Comparison of ENCODE assay signal across 8 mouse cellular contexts in genomic region chr17:26414523-26415354, GRCm38 (mm10). TPM values are rescaled to one million over a fixed set of nuclear protein-coding genes. Genes with fewer than 3 reads are reported as not detected.
A peak's percentile ranks its signal among the peaks of the same experiment; 100 is the strongest.
DNase-seq lines count a peak whose midpoint lies in the region; ATAC-seq and TF ChIP-seq lines count a peak whose summit lies in the region.

Gene Neurl1b (plus strand): TSS chr17:26414829.

- H3K36me3 ChIP-seq in hindbrain, embryonic 16.5 days (ENCODE audit: control insufficient read depth, insufficient read depth, low read length) = no peaks in the 10 kb centered on the region

- H3K4me1 ChIP-seq in hindbrain, embryonic 16.5 days (ENCODE audit: control insufficient read depth, insufficient read depth, low read depth, low read length) = peaks cover 9% of the 10 kb centered on the region

- ATAC-seq in hindbrain, embryonic 16.5 days = peak; percentile 65
- ATAC-seq in megakaryocyte progenitor cell, adult 5-6 weeks (replicated peaks; ENCODE audit: poor library complexity) = peak; percentile 60

- H3K9me3 ChIP-seq in hindbrain, embryonic 16.5 days (ENCODE audit: control insufficient read depth, low read length) = no peaks in the 10 kb centered on the region

- intact Hi-C loops in left cerebral cortex, postnatal 36 days (cut with DNase I) = loop anchor here (2.0 kb wide), 1 partner anchor 46 kb away; no protein-coding TSS in a partner anchor

- no peak for TF ChIP-seq CTCF in layer of hippocampus, adult 2 months (conservative IDR thresholded peaks at IDR 0.05)

- peak within 1 kb of the TSS; percentile 97 for H3K4me2 ChIP-seq in hindbrain, embryonic 16.5 days (ENCODE audit: low read length)

- H3K9ac ChIP-seq in hindbrain, embryonic 16.5 days (ENCODE audit: low read depth, low read length) = peak within 1 kb of the TSS; percentile 88

- H3K27me3 ChIP-seq in hindbrain, embryonic 16.5 days (replicated peaks; ENCODE audit: control insufficient read depth, insufficient read depth, low read length) = peaks cover 7% of the 10 kb centered on the region; the same call in 1 of the 2 replicates

- peak within 1 kb of the TSS; percentile 97 for H3K27ac ChIP-seq in layer of hippocampus, adult 2 months
- peak within 1 kb of the TSS; percentile 55 for H3K27ac ChIP-seq in hindbrain, embryonic 16.5 days (ENCODE audit: low read depth, low read length)

- DNase-seq in layer of hippocampus, adult 2 months (ENCODE audit: low spot score in 2 of 2) = peak in 1 of 2 experiments; percentile 33
- no peak for DNase-seq in layer of hippocampus, adult 9-11 months
- peak; percentile 25 for DNase-seq in cerebellum, adult 8-10 months
- peak; percentile 12 for DNase-seq in forelimb bud, embryonic 11.5 days (ENCODE audit: low read depth, low spot score)
- DNase-seq in left cerebral cortex, postnatal 36 days (ENCODE audit: low spot score in 2 of 2) = peak; percentile 45 to 66
- DNase-seq in spleen, postnatal 4 days (ENCODE audit: low spot score in 2 of 2) = peak; percentile 66 to 84

- H3K4me3 ChIP-seq in layer of hippocampus, adult 2 months = peak within 1 kb of the TSS; percentile 94
- peak within 1 kb of the TSS; percentile 89 for H3K4me3 ChIP-seq in hindbrain, embryonic 16.5 days (ENCODE audit: low read length)

- under 1% methylated on average over 64 of the region's 105 CpGs for WGBS in hindbrain, embryonic 16.5 days

RNA-seq across cellular contexts. Expression of gene Neurl1b, which starts in this region (rescaled TPM):
- 10 to 100 TPM; 68.8 to 75.0 TPM for total RNA-seq in layer of hippocampus, adult 2 months (2021)
- polyA plus RNA-seq in hindbrain, embryonic 16.5 days (2015; fragmentation: Nextera tagmentation; extraction: Ambion mirVana) = 1.9 and 2.2 TPM in 2 replicates
- 10 to 100 TPM; 73.3 to 77.5 TPM for total RNA-seq in left cerebral cortex, postnatal 36 days (2021)
- 1.6 and 2.2 TPM in 2 replicates for total RNA-seq in megakaryocyte progenitor cell, adult 5-6 weeks (2015)
- 1.9 and 2.2 TPM in 2 replicates for total RNA-seq in megakaryocyte progenitor cell, adult 5-6 weeks (2017)

Comparison
In these comparisons a context has a peak if more than half of its experiments do, and no peak if none do; other contexts are left out.
1. RNA of gene Neurl1b (total RNA-seq): 73.3 to 77.5 TPM in left cerebral cortex, postnatal 36 days and 68.8 to 75.0 TPM in layer of hippocampus, adult 2 months; 1.6 to 2.2 TPM in megakaryocyte progenitor cell, adult 5-6 weeks; every median in the first group is over 10 times any median in the second.